Mouse (Mus musculus): Measurements from ENCODE around the gene S100a7a.

DNA sequence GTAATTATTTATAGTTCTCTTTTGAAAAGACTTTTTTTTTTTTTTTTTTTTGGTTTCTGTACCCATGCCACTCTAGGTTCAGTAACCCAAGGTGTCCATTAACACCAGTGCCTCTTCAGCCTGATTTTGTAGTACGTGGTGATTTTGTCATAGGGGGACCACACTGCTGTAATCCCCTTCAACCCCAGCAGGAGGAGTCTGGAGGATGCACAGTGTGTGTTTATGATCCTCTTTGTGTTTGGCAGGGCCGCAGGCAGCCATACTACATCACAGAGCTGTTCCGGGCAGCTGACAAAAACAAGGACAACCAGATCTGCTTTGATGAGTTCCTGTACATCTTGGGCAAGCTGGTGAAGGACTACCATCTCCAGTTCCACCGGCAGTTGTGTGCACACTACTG is 3.6 kb downstream of the S100a7a start:
- TF ChIP-seq POLR2AphosphoS2 (IDR thresholded peaks at IDR 0.05; ENCODE audit: low read length) (no peak), GATA1 (IDR thresholded peaks at IDR 0.05; ENCODE audit: low read depth, low read length) (no peak)

Measured in MEL (cell line).